Mouse (Mus musculus): Measurements from ENCODE around the gene Limch1.

Gene Limch1

GRCm38 (mm10) chr5:66826844-66827243 is 81.2 kb downstream of the Limch1 start:
- DNase-seq (ENCODE audit: low read depth, low spot score) = no peak

DNA sequence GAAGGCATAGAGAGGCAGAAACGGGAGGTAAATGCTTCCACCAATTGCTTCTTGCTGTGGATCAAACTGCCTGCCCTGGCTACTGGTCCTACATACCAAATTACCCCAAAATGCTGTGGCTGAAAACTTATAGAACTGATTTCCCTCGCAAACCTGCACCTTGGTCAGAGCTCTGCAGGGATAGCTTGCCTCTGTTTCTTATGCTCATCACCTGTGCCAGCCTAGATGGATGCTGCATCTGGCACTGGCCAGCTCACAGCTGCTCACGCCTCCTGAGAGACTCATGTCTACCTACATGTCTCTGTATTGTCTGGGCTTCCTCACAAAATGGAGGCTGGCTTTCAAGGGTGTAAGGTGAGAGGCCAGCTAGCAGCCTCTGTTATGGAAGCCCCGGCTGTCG is 83.9 kb downstream of the Limch1 start:
- no peak for DNase-seq (ENCODE audit: low read depth, low spot score)

- DNase-seq (ENCODE audit: low read depth, low spot score) = no peak
Measured at GRCm38 (mm10) chr5:66830206-66830605, 84.6 kb downstream of the Limch1 start.

DNA sequence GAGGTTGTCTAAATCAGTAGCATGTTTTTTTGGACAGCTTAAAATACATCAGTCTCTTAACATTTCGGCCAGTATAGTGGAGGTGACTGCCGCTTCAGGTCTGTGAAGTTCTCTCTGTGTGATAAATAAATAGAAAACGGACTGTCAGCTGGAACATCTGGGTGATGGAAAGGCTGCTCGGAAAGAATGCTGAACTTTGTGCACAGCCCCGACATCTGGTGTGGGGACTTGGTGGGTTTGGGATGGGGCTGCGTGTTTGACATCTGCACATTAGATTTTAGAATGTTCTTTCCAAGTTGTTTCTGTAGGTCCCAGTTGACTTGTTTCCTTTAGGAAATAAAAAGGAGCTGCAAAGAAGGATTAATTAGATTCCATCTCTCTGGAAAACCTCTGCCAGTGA is 89.1 kb downstream of the Limch1 start:
- no peak for DNase-seq (ENCODE audit: low read depth, low spot score)

GRCm38 (mm10) chr5:66836892-66837291 is 91.3 kb downstream of the Limch1 start:
- no peak for DNase-seq (ENCODE audit: low read depth, low spot score)

- DNase-seq (ENCODE audit: low read depth, low spot score) = no peak
Measured at GRCm38 (mm10) chr5:66841971-66842370, 96.3 kb downstream of the Limch1 start.

- DNase-seq (ENCODE audit: low read depth, low spot score) = no peak
Measured at GRCm38 (mm10) chr5:66842776-66843175, 97.1 kb downstream of the Limch1 start.

DNA sequence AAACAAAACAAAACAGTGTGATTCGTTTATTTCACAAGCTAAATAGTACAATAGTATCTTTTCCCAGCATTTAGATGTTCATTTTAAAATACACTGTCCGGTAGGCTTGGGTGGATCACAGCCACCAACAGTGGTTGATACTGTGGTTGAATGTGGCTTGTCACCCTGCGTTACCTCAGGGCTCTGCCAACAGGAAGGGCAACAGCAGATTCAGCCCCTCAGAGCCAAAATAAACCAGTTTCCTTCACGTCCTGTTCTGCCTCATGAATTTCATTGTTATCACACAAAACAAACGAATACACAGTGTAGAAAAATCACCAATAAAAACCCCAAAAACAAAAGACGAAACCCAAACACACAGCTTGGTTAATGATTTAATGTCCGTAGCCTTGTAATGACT is 102.5 kb downstream of the Limch1 start:
- no peak for DNase-seq (ENCODE audit: low read depth, low spot score)

DNA sequence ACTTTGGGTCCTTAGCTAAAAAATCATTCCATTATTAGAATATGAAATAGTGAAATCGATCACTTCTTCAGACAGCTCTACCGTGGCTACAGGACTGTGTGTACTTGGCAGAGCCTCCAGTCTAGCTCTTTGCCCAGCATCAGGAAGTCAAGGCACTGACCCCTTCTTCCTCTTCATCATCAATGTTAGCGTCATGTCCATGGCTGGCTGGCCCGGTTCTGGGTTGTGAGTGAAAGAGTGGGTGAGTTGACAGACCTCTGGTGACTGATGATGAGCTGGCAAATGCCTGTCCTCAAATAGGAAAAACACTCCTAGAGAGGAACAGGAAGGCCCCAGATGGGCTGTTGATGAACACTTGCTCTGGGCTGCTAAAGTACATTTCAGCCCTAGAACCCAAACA is 103.5 kb downstream of the Limch1 start:
- DNase-seq (ENCODE audit: low read depth, low spot score) = no peak

- DNase-seq (ENCODE audit: low read depth, low spot score) = no peak
Measured at GRCm38 (mm10) chr5:66850721-66851251, 105.2 kb downstream of the Limch1 start.

DNA sequence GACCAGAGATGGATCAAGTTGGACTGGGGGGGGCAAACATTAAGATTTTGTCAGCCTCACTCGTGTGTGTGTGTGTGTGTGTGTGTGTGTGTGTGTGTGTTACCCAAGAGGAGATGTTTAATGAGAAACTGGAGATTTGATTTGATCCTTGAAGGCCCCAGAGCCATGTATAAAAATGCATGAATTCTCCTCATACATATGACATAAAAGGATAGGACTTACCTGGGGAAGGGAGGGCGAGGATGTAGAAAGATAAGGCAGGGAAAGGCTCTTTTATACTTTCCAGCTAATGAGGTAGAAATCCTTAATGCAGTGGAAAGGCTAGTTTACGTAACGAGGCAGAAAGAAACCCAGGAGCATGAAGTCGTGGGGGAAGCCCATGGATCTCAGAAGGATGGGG is 106.1 kb downstream of the Limch1 start:
- DNase-seq (ENCODE audit: low read depth, low spot score) = no peak

- no peak for DNase-seq (ENCODE audit: low read depth, low spot score)
Measured at GRCm38 (mm10) chr5:66854263-66854662, 108.6 kb downstream of the Limch1 start.

DNA sequence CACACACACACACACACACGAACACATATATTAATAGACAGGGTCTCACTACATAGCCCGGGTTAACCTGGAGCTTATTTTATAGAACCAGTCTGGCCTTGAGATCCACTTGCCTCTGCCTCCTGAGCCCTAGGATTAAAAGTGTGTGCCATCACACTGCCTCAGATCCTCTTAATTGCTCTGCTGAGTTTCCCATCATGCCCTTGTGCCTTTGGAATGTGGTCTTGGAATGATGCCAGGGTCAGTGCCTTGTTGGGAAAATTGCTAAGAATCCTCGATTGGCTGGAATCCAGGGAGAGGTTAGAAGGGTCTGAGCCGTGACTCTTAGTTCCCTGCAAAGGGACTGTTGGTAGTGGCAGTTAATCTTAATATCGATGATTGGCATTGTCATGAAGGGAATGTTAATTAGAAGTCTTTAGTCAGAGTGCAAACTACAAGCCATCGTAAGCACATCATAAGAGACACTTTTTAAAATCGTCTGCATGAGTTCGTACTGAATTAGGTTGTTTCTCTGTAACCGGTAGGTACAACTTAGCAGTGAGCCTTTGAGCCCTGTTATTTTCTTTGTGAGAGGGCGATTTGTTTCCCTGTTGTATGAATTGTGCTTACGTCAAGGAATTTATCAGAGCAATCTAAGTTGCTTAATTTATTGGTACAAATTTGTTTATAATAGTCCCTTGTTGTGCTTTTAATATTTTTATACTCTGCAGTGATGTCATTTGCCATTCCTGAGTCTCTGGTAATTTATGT is 109.9 kb downstream of the Limch1 start:
- no peak for DNase-seq (ENCODE audit: low read depth, low spot score)

DNA sequence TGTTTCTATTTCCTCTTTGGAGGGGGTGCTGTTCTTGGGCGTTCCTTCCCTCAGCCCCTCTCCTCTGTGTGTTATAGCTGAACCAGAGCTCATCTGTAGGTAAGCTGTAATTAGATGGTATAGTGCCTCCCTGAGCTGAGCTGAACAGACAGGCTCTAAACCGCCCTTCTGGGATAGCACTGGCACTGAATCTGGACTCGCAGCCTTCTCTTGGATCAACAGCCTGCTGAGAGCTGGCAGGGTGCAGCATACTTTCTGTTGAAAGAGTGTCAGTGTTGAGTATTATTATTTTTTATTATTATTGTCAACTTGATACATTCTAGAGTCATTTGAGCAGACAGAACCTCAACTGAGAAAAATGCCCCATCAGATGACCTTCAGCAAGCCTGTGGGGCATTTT is 113.9 kb downstream of the Limch1 start:
- DNase-seq (ENCODE audit: low read depth, low spot score) = no peak

DNA sequence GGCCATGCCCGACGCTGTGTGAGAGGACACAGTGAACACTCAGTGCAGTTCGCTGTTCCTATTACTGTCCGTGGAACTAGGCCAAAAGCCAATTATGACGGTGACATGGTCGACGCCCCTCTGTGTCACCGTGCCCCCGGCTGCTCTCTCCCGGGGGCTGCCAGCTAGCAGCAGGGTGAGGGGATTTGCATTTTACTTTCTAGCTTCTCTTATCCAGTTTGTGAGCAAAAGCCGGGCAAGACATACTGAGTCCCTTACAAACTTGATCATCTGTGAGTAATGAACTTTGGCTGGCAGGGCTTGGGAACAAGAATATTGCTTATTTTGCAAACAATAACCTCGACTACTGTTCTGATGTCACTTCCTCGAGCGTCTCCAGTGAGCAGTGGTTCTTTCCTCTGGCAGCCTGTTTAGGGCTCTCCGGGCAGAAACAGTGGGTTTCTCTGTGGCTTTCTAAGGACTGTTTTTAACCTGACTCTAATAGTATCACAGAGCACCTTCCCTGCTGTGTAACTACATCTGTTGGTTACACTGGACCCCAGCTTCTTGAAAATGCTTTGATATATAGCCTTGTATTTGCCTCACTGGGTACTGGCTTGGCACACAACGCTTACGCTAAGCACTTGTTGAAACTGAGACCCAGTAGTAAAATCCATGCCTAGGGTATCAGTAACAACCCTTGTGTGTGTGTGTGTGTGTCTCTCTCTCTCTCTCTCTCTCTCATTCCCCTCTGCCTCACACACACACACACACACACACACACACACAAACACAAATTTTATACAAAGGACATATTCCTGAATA is 115.8 kb downstream of the Limch1 start:
- no peak for DNase-seq (ENCODE audit: low read depth, low spot score)

DNA sequence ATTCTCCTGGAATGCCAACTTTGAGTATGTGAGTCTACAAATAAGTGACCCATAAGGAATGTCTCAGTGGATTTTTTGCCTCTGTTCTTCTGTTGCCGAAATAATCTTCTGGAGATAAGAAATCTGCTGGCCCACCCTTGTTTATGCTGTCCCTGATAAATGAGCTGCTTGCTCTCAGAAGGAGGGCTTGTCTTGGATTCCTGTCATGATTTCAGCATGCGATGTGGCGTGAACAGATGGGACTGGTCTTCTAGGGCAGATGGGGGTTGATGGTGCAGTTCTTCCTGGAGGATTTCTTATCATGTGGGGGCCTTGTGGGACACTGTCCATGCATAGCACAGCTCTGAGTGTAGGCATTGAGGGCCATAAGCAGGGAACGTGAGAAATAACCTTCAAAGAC is 116.5 kb downstream of the Limch1 start:
- no peak for DNase-seq (ENCODE audit: low read depth, low spot score)

GRCm38 (mm10) chr5:66865229-66865628 is 119.6 kb downstream of the Limch1 start:
- DNase-seq (ENCODE audit: low read depth, low spot score) = no peak

DNA sequence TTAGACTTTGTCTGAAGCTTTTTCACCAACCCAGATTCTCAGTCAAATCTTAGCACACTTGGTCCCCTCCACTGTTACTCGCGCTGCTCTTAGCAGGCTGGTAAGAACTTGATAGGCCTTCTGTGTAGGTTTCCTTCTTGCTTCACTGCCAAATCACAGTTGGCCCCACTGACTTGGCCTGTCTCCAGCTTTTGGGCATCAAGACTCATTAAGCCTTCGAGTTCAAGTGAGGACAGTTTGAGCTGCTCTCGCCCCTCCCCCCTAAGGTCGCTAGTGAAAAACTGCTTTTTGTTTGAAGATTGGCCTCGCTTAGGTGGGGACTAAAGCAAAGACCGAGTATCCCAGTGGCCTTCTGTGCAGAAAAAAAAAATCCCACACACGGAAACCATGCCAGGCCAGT is 120.4 kb downstream of the Limch1 start:
- no peak for DNase-seq (ENCODE audit: low read depth, low spot score)

DNA sequence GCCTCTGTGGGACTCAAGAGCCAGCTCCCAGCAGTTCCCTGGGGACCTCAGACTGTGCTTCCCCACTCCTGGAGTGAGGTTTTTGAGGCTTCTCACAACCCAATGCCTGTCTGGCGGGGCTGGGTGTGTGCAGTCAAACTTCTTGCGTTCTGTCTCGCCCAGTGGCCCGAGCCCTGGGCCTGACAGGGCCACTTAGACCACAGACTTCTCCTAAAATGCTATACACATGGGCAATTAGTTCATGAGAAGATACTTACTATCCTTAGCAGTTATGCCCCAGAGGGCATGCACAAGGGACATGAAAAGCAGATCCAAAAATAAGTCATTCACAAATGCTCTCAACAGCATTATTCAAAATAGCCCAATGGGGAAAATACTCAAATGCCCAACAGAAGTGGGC is 123.9 kb downstream of the Limch1 start:
- DNase-seq (ENCODE audit: low read depth, low spot score) = no peak

DNA sequence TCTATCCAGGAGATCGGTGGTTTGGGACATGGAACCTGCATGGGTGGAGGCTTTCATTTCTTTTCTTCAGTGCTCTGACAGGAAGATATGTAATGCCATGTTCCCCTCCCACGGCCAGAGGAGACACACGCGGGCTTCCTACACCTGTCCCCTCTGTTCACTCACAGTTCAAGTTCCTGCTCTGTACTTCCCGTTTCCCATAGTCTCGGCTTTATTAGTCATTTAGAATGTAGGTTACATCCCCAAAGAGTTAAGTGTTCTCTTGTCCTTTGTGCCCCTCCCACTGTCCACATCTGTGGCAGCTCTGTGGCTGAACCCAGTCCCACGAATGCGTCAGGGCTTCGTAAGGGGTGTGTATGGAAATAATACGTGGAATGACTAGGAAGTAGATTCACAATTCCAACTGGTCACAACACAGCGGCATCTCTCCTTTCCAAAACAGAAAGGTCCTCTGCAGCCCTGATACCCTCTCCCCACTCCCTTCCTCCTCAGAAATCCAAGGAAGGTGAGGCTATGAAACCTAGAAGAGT is 126.0 kb downstream of the Limch1 start:
- DNase-seq (ENCODE audit: low read depth, low spot score) = no peak

DNA sequence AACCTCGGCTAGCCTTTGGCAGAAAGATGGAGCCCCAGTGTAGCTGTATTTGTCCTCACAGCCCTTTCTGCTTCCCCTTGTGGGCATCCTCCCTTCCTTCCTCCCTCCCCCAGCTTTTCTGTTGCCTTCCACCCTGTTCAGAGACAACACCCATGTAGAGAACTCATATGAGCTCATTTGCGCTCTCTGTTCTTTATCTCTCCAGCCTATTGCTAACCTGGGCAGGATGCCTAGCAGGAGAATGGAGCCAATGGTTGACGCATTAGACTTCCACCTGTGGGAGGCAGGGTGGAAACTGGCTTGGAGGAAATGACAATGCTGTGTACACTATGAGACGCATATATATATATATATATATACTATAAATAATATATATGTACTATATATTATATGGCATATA is 126.4 kb downstream of the Limch1 start:
- no peak for DNase-seq (ENCODE audit: low read depth, low spot score)

DNA sequence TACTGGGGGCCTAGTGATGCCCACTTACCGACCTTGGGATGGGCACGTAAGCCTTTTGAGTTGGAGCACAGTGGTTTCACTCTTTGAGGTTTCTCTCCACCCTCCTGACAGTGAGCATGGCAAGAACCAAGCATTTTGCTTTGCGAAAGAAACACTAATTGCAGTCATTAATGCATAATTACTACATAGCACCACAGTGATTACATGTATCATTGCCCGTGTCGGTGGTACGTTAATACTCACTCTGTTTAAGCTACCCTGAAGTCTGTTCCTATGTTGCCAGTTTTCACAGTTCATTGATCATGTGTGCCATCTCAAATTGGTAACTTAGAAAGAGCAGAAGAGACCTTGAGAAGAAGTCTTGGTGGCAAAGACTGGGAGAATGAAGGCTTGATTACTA is 127.1 kb downstream of the Limch1 start:
- DNase-seq (ENCODE audit: low read depth, low spot score) = no peak

All from CD4-positive helper T cell, adult 2 months (primary cell).